Mouse (Mus musculus) ovary, adult 18-20 months (tissue): ENCODE measurements around the gene Slc17a7.
"Not testable (repeated sequence)": the region's sequence is repeated elsewhere in the genome, so short reads cannot be mapped to it uniquely, and the experiment has no call there.

Experiments used
- DNase-seq: peaks from one replicate; pipeline ENCODE4 v3.0.0; 2022; ENCODE audit warnings: low spot score, mixed read lengths

Gene Slc17a7

DNA sequence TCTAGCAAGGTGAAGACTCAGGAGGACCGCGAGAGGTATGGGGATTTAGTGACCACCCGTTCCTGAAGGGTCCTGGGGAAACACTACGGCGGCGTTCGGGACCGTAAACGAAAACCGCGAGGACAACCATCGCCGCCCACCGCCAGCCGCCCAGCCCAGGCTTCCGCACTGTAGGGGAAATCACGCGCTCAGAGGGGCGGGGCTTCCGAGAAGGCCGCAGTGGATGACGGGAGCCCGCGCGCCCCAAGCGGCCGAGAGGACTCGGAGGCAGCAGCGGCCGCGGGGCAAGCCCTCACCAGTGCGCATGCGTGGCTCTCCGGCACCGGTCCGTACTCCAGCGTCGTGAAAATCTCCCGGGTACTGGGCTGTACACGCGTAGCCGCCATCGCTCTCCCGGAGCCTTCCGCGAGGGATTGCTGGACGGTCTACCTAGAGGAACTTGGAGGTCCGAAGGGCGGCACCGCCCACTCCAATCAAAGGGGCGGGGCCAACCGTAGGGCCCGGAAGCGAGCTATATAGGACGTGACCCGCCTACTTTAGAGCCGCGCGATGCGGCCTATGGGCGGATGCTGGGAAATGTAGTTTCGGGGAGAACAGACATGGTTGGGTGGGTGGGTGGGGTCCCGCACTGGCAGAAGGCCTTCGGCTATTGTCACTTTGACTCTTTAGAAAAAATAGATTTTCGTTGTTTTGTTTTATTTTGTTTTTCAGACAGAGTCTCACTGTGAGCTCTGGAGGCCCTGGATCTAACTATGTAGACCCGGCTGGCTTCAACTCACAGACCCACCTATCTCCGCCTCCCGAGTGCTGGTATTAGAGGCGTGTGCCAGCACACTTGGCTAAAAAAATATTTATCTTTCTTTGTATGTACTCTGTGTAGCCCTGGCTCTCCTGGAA lies 9.4 kb upstream of the Slc17a7 start, which contains the start of the genes Pih1d1 and Aldh16a1:
TSS of gene Pih1d1 (plus strand) at position 208 of the 897 bp plus-strand sequence.
TSS of gene Aldh16a1 (minus strand) at position 489 of the 897 bp plus-strand sequence.
- DNase-seq = peak; percentile 92

- DNase-seq = no peak
Observed at GRCm38 (mm10) chr7:45154993-45155514, 8.7 kb upstream of the Slc17a7 start.

GRCm38 (mm10) chr7:45155590-45155989 lies 8.2 kb upstream of the Slc17a7 start:
- DNase-seq = no peak

DNA sequence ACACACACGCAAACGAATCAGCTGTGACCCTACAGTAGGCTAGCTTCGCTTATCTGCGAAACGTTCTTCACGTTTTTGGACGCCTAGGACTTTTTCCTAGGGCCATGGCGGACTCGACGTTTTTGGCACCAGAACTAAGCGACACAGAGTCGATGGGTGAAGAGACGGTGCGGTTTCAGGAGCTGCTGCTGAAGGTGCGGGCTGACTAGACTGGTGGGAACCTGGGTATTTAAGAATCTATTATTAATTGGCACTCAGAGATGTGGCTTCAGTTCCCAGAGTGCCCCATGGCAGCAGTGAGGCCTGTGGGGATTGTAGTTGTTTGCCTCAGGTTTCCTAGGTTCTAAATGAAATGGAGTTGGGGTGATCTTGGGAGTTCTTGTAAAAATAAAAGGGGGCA lies 7.5 kb upstream of the Slc17a7 start:
- DNase-seq = no peak

DNA sequence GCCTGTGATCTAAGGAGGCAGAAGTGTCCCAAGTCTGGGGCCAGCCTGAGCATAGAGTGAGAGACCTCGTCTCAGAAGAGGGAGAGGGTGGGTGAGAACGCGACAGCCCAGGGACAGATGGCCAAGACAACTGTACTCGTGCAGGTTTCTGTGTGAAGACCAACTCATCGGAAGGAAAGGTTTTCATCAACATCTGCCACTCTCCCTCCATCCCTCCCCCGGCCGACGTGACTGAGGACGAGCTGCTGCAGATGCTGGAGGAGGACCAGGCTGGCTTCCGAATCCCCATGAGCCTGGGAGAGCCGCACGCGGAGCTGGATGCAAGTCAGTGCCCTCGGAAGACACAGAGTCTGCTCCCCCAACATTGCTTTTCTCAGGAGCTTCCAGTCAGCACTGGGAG lies 6.3 kb upstream of the Slc17a7 start:
- no peak for DNase-seq

GRCm38 (mm10) chr7:45158991-45159390 lies 4.8 kb upstream of the Slc17a7 start:
- DNase-seq = no peak

GRCm38 (mm10) chr7:45160316-45160800 lies 3.4 kb upstream of the Slc17a7 start:
- DNase-seq = no peak

DNA sequence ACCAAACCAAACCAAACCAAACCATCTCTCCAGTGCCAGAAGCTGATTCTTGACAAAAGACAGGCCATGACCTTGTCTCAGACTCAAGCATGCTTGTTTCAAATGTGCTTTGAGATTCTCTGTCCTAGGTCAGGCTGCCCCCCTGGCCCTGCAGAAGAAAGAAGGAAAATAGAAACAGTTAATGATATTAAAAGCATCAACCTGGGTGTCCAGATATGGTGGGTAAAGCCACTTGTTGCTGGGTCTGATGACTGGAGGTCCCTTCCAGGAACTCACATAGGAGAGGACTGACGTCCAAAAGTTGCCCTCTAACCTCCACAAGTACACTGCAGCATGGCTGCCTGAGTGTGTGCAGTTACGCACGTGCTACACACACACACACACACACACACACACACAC lies 2.9 kb upstream of the Slc17a7 start:
- no peak for DNase-seq

- peak; percentile 86 for DNase-seq
Observed at GRCm38 (mm10) chr7:45161612-45162473, 1.9 kb upstream of the Slc17a7 start.

- DNase-seq = no peak
Observed at GRCm38 (mm10) chr7:45162551-45162950, 1.2 kb upstream of the Slc17a7 start.

- no peak for DNase-seq
Observed at GRCm38 (mm10) chr7:45162996-45163615, 643 bp upstream of the Slc17a7 start.

DNA sequence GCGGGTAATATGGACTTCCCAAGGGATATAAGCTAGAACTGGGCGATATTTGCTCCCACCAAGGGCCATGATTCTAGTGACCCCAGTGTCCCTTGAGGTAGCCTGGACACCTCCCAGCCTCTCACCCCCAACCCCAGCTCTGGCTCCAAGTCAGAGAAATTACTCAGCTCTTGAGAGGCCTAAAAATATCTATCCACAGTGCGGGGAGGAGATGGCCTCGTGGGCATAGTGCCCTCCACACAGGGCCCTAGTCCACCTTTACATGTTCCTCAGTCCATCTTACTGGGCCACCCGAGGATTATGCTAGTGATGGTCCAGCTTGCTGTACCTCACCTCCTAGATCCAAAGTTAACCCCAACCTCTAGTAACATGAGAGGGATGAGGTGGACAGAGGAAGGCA lies 1.1 kb downstream of the Slc17a7 start:
- no peak for DNase-seq

GRCm38 (mm10) chr7:45165701-45166100 lies 2.0 kb downstream of the Slc17a7 start:
- DNase-seq = no peak

DNA sequence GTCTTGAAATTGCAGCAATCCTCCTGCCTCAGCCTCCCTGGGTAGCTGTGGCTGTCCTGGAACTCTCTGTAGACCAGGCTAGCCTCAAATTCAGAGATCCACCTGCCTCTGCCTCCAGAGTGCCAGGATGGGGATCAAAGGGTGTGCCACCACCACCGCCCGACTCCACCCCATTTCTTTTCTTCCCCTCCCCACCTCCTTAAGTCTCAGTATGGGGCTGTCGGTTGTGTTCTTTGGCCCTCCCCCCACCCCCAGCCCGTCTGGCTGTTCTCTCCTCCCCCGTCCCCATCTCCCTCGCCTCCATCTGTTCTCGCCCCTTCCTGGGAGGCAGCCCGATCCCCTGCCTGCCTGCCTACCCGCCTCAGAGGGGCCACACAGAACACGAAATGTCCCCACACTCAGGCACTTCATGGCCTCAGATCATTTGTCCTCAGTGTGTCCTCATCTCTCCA lies 3.2 kb downstream of the Slc17a7 start:
- DNase-seq = no peak

DNA sequence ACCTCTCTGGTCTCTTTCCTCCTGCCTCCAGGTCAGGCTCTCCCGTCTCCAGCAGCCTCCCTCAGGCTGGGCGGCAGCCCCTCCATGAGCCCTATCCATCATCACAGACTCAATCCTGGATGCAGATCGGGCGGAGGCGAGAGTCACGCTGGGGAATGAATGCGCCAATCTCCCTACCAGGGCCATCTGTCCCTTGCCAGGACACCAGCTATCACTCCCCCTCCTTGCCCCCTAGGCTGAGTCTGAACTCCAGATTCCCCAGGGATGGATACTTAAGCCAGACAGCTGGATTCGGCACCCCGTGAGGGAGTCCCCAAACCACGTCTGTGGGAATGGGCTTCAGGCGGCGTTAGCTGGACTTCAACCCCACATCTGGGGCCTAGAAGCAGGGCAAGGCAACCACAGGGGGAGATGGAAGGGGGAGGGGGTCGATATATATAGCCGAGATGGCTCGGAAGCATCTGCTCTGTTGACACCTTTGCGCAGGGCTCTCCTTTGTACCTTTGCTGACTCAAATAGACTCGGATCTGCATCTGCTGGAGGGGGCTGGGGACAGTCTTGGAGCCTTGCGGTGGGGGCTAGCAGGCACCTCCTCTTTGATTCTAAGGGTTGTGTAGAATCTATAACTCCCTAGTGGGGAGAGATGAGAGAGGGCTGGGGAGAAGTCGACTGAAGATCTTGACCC lies 4.2 kb downstream of the Slc17a7 start:
- DNase-seq = no peak

- no peak for DNase-seq
Observed at GRCm38 (mm10) chr7:45168656-45169055, 4.9 kb downstream of the Slc17a7 start.

- no peak for DNase-seq
Observed at GRCm38 (mm10) chr7:45169495-45169894, 5.7 kb downstream of the Slc17a7 start.

DNA sequence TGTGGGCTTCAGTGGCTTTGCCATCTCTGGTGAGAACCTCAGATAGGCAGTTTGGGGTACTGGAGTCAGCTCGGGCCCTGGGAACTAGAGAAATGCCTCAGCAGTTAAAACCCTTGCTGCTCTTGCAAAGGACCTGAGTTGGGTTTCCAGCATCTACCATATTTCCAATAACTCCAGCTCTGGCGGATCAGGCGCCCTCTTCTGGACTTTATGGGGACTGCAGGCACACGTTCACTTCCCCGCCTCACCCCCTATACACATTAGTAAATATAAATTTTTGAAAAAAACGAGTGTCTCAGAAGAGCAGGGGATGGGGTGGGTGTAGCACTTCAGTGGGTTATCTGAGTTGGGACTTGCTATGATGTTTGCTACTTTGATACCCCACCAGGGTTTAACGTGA lies 9.2 kb downstream of the Slc17a7 start:
- DNase-seq = no peak

GRCm38 (mm10) chr7:45173772-45174171 lies 10.0 kb downstream of the Slc17a7 start:
- DNase-seq = not testable (repeated sequence)

- DNase-seq = no peak
Observed at GRCm38 (mm10) chr7:45174567-45175280, 11.0 kb downstream of the Slc17a7 start.

DNA sequence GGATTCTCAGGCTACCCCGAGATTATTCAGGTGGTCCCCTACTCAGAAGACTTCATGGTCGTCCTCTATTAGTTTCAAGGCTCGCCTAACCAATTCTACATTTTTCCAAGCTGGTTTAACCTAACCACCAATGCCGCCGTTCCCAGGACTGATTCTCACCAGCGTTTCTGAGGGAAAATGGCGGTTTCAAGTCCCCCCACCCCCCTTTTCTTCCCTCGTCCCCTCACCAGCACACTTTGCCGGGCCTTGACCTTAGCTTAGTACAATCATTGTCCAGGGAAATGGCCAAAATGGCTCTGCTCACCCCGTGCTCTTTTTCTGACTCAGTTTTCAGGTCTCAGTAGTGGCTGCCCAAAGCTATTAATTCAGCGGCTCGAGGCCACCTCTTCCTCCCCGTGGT lies 11.6 kb downstream of the Slc17a7 start:
- DNase-seq = no peak
